Mouse (Mus musculus) lung, postnatal 10 days (tissue): ENCODE results near the gene Hoxc8.

Experiments used
- DNase-seq: peaks from one replicate; pipeline ENCODE4 v3.0.0; 2021

Hoxc8 gene

GRCm38 (mm10) chr15:102987124-102987833 lies 3.1 kb upstream of the Hoxc8 start:
- DNase-seq, result peak; percentile 95

- DNase-seq, result no peak
These were observed 2.3 kb upstream of the Hoxc8 start for GRCm38 (mm10) chr15:102988078-102988477.

GRCm38 (mm10) chr15:102991782-102992181 lies 1.4 kb downstream of the Hoxc8 start:
- no peak for DNase-seq

GRCm38 (mm10) chr15:102992206-102992605 lies 1.8 kb downstream of the Hoxc8 start:
- DNase-seq, result no peak

GRCm38 (mm10) chr15:102992863-102993262 lies 2.5 kb downstream of the Hoxc8 start:
- no peak for DNase-seq

- no peak for DNase-seq
These were observed 6.1 kb downstream of the Hoxc8 start for GRCm38 (mm10) chr15:102996548-102996947.

- no peak for DNase-seq
These were observed 7.0 kb downstream of the Hoxc8 start for GRCm38 (mm10) chr15:102997431-102997830.

- DNase-seq, result no peak
These were observed 7.5 kb downstream of the Hoxc8 start, which contains the start of gene Hoxc6 for GRCm38 (mm10) chr15:102997939-102998355. TSS of gene Hoxc6 (plus strand) at chr15:102998257.

GRCm38 (mm10) chr15:102998608-102999182 lies 8.3 kb downstream of the Hoxc8 start:
- DNase-seq, result no peak

- DNase-seq, result peak; percentile 44
These were observed 8.9 kb downstream of the Hoxc8 start for GRCm38 (mm10) chr15:102999183-102999831.

- no peak for DNase-seq
These were observed 9.5 kb downstream of the Hoxc8 start for GRCm38 (mm10) chr15:102999955-103000354.

- no peak for DNase-seq
These were observed 10.1 kb downstream of the Hoxc8 start for GRCm38 (mm10) chr15:103000501-103000901.

GRCm38 (mm10) chr15:103001370-103001769 lies 11.0 kb downstream of the Hoxc8 start:
- DNase-seq, result no peak

- DNase-seq, result no peak
These were observed 11.7 kb downstream of the Hoxc8 start for GRCm38 (mm10) chr15:103002156-103002555.

- no peak for DNase-seq
These were observed 12.5 kb downstream of the Hoxc8 start for GRCm38 (mm10) chr15:103002821-103003448.

GRCm38 (mm10) chr15:103005308-103005707 lies 14.9 kb downstream of the Hoxc8 start:
- DNase-seq, result no peak

GRCm38 (mm10) chr15:103005797-103006196 lies 15.4 kb downstream of the Hoxc8 start:
- DNase-seq, result no peak

GRCm38 (mm10) chr15:103006326-103006725 lies 15.9 kb downstream of the Hoxc8 start:
- DNase-seq, result no peak

GRCm38 (mm10) chr15:103009265-103010111 lies 19.1 kb downstream of the Hoxc8 start:
- no peak for DNase-seq

GRCm38 (mm10) chr15:103010112-103010846 lies 19.9 kb downstream of the Hoxc8 start:
- no peak for DNase-seq

GRCm38 (mm10) chr15:103010847-103011555 lies 20.6 kb downstream of the Hoxc8 start:
- DNase-seq, result no peak
